Mouse (Mus musculus) stomach, embryonic 16.5 days (tissue): ENCODE measurements around the gene Mrps16. TPM values are rescaled to one million over a fixed set of nuclear protein-coding genes. Genes with fewer than 3 reads are reported as not detected.

Experiments
- ATAC-seq: fragments of 200-750 bp; cut with Nextera tagmentation; 2 replicates; pipeline ENCODE4 v1.8.0; 2017; ENCODE audit warnings: moderate number of reproducible peaks, moderate TSS enrichment; ENCODE audit not compliant: insufficient read depth, low FRiP score
- H3K27ac ChIP-seq: fragments of 300-500 bp; sonication (generic); 2 replicates; pipeline ENCODE4 v1.5.1; 2014; ENCODE audit warnings: low read length
- H3K27me3 ChIP-seq: fragments of 300-500 bp; sonication (generic); 2 replicates; pipeline ENCODE4 v1.6.1; 2014; ENCODE audit warnings: low read length, control low read depth, mixed read lengths; ENCODE audit not compliant: control insufficient read depth, insufficient read depth
- H3K36me3 ChIP-seq: fragments of 300-500 bp; sonication (generic); 2 replicates; pipeline ENCODE4 v1.6.1; 2014; ENCODE audit warnings: low read length; ENCODE audit not compliant: control insufficient read depth, insufficient read depth
- H3K4me1 ChIP-seq: fragments of 300-500 bp; sonication (generic); 2 replicates; pipeline ENCODE4 v1.6.1; 2014; ENCODE audit warnings: low read length, control low read depth, mixed read lengths; ENCODE audit not compliant: control insufficient read depth, insufficient read depth
- H3K4me2 ChIP-seq: fragments of 300-500 bp; sonication (generic); 2 replicates; pipeline ENCODE4 v1.6.1; 2014; ENCODE audit warnings: low read depth, low read length, mixed read lengths
- H3K4me3 ChIP-seq: fragments of 300-500 bp; sonication (generic); replicated peaks from 2 replicates; pipeline ENCODE4 v1.5.1; 2014; ENCODE audit warnings: mild to moderate bottlenecking, low read length
- H3K9ac ChIP-seq: fragments of 300-500 bp; sonication (generic); 2 replicates; pipeline ENCODE4 v1.6.1; 2014; ENCODE audit warnings: low read length
- H3K9me3 ChIP-seq: fragments of 300-500 bp; sonication (generic); replicated peaks from 2 replicates; pipeline ENCODE4 v1.6.1; 2016; ENCODE audit warnings: low read length, control low read depth; ENCODE audit not compliant: control insufficient read depth
- WGBS: fragments of 180-500 bp; shearing (Covaris S2); extraction: QIAGEN DNeasy Blood & Tissue Kit; methylation state at CpG from one replicate; pipeline ENCODE4 v1.1.7; 2014; 5-methylcytosine and 5-hydroxymethylcytosine counted together
- polyA plus RNA-seq: library from polyadenylated mRNA; unstranded; fragments of >200 nt; fragmentation: Nextera tagmentation; extraction: Ambion mirVana; gene quantifications from 2 replicates; pipeline ENCODE4 v1.2.1, GENCODE M21; 2015

Mrps16 gene
- polyA plus RNA-seq, 1 experiment from 2014 or later = 85.7 TPM

DNA sequence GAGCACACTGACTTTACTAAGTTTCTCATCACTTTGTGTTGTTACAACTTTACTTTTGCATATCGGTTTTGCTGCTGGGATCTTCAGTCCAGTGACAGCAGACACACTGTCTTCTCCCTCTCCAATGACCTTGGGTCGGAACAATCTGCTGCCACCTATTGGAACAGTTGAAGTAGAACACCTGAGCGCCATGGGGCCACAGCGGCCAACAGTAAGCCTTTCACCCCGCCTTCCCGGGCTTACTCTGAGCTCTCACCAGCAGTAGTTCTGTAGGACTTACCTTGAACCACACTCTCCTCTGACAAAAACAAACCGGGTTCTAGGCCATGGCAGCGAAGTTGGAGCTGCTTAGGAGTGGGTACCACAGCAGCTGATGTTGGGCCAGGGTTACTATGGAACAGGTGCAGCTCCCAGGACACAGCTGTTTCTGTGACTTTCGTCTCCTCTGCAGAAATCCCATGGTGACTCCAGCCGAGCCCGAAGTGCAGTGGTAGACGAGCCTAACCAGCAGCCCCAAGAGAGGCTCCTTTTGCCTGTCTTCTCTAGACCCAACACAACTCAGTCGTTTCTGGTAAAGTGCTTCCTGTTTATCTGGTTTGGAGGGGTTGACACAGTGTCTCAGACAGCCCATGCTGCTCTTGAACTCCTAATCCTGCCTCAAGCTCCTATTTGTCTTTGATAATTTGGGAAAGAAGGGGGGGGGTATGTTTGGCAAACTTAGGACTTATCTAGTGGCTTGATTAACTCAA, 14.9 kb downstream of the Mrps16 start:
- H3K4me2 ChIP-seq = no peak overlapping the region
- no peak overlapping the region for H3K27ac ChIP-seq
- 37% methylated on average over 13 of the region's 13 CpGs for WGBS
- H3K36me3 ChIP-seq = peaks cover 4% of the 10 kb centered on the region; the same call in 1 of the 2 replicates
- H3K9ac ChIP-seq = no peak overlapping the region
- ATAC-seq = peak; percentile 82
- H3K9me3 ChIP-seq = no peaks in the 10 kb centered on the region
- H3K4me1 ChIP-seq = no peaks in the 10 kb centered on the region
- no peaks in the 10 kb centered on the region for H3K27me3 ChIP-seq
- no peak overlapping the region for H3K4me3 ChIP-seq

DNA sequence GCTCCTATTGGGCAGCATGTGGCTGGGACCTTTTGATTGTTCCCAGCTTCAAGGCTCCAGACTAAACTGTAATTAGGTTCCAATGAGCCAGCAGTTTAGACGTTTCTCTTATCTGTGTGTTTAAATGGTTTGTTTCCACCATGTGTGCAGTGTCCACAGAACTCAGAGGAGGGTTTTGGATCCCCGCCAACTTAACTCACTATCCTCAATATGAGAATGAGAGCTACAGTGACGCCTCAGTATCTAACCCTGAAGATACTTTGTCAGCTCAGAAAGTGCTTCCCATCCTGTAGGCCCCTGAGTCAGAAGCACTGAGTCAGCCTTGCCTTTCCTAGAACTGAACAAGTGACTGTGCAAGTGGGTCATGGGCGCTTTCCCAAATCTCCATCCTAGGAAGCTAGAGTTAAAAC, 16.3 kb downstream of the Mrps16 start:
- Histone ChIP-seq H3K4me1 (no peaks in the 10 kb centered on the region), H3K9me3 (no peaks in the 10 kb centered on the region), H3K9ac (no peak overlapping the region), H3K27me3 (no peaks in the 10 kb centered on the region), H3K4me3 (no peak overlapping the region), H3K36me3 (no peaks in the 10 kb centered on the region), H3K4me2 (no peak overlapping the region), H3K27ac (no peak overlapping the region)
- WGBS = 53% methylated on average over 4 of the region's 4 CpGs
- no peak for ATAC-seq

DNA sequence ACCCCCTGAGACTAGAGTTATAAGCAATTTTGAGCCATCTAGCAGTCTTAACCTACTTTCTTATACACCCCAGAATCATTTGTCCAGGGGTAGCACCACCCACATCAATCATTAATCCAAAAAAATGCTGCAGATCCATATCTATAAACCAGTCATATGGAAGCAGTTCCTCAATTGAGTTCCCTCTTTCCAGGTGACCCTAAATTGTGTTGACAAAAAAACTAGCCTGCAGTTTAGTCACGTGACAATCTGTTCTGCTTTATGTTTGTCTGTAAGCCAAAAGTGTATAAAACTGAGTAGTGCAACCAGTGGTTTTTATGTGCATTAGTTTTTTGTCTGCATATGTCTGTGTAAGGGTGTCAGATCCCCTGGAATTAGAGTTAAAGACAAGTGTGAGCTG, 21.6 kb downstream of the Mrps16 start:
- ATAC-seq = no peak
- 88% methylated on average over 1 of the region's 1 CpGs for WGBS
- Histone ChIP-seq H3K36me3 (peaks cover 7% of the 10 kb centered on the region; the same call in 1 of the 2 replicates), H3K27ac (no peak overlapping the region), H3K27me3 (no peaks in the 10 kb centered on the region), H3K4me2 (no peak overlapping the region), H3K4me1 (no peaks in the 10 kb centered on the region), H3K9ac (no peak overlapping the region), H3K9me3 (no peaks in the 10 kb centered on the region), H3K4me3 (no peak overlapping the region)

DNA sequence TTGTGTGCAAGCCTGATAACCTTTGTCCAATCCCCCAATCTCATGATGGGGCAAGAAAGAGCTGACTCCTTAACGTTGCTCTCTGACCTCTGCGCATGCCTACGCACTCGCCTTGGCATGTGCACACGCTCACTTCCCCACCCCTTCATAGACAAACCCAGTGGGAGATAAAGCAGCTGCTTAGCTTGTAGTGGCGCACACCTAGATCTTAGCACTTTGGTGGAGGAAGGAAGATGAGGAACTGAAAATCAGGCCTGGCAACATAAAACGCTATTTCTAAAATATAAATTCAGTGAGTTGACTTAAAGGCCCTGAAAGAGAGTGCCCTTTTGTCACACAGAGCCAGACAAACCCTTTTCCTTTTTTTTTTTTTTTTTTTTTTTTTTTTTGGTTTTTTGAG, 22.6 kb downstream of the Mrps16 start:
- H3K4me1 ChIP-seq = no peaks in the 10 kb centered on the region
- H3K4me2 ChIP-seq = no peak overlapping the region
- no peak overlapping the region for H3K27ac ChIP-seq
- H3K9me3 ChIP-seq = no peaks in the 10 kb centered on the region
- ATAC-seq = no peak
- H3K27me3 ChIP-seq = no peaks in the 10 kb centered on the region
- no peak overlapping the region for H3K9ac ChIP-seq
- peaks cover 7% of the 10 kb centered on the region; the same call in 1 of the 2 replicates for H3K36me3 ChIP-seq
- no peak overlapping the region for H3K4me3 ChIP-seq
- WGBS = 76% methylated on average over 7 of the region's 7 CpGs

DNA sequence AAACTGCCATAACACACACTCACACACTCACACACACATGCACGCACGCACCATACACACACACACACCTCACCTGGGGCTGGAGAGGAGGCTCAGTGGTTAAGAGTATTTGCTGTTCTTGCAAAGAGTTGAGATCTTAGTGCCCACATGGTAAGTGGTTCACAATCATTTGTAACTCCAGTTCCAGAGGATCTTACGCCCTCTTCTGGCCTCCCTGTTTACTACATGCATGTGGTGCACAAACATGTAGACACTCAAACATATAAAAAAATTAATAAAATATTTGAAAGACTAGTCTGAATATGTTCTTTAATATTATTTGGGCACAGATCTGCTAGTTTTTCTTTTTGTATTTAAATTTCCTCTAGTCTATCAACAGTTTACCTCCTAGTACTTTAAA, 25.2 kb downstream of the Mrps16 start:
- no peak overlapping the region for H3K4me3 ChIP-seq
- no peak overlapping the region for H3K4me2 ChIP-seq
- H3K27ac ChIP-seq = no peak overlapping the region
- H3K27me3 ChIP-seq = no peaks in the 10 kb centered on the region
- no peak for ATAC-seq
- WGBS = 97% methylated on average over 3 of the region's 3 CpGs
- no peaks in the 10 kb centered on the region for H3K4me1 ChIP-seq
- no peaks in the 10 kb centered on the region for H3K9me3 ChIP-seq
- H3K36me3 ChIP-seq = peaks cover 12% of the 10 kb centered on the region; the same call in 1 of the 2 replicates
- H3K9ac ChIP-seq = no peak overlapping the region

DNA sequence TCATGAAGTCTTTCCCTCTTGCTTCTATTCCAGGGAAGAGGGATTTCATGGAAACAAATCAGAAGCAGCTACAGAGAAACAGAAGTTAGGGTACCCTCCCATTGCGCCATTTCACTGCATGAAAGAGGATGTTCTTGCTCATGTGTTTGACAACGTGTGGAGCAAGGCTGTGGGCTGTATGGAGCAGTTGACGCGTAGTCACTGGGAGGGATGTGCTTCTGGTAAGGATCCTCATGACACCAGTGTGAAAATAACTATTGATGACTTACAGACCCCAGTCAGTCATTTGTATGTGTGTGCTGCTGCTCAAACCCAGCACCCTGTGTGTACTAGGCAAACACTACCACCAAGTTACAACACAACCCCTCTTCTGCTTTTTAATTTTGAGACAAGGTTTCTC, 30.2 kb downstream of the Mrps16 start:
- H3K4me1 ChIP-seq = no peaks in the 10 kb centered on the region
- WGBS = 88% methylated on average over 4 of the region's 4 CpGs
- no peaks in the 10 kb centered on the region for H3K27me3 ChIP-seq
- peaks cover 22% of the 10 kb centered on the region; the same call in 1 of the 2 replicates for H3K36me3 ChIP-seq
- H3K4me2 ChIP-seq = no peak overlapping the region
- H3K4me3 ChIP-seq = no peak overlapping the region
- no peak overlapping the region for H3K9ac ChIP-seq
- no peaks in the 10 kb centered on the region for H3K9me3 ChIP-seq
- ATAC-seq = no peak
- H3K27ac ChIP-seq = no peak overlapping the region

DNA sequence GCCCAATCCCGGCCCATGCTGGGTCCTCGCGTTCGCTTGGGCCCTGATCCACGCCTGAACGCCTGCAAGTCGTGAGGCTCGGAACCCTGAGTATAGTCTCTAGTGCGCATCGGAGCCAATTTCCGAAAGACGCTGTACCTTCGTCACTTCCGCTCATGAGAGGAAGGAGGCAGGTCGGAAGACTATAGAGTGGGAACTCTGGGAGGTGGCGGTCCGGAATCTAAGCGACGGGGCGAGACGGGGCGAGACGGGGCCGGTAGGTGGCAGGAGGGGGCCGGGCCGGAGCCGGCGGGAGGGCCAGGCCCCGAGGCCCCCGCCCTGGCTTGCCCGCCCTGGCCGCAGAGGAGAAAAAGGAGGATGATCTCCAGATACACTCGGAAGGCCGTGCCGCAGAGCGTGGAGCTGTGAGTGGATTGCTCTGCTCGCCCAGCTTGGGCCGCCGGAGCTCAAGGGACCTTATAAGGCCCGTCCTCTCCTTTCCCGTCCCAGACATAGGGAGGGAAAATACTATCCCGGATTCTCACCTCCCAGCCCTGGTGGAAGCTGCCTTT, 45.4 kb downstream of the Mrps16 start, which contains the start of the genes Ecd and Fam149b:
Gene Ecd, minus strand, starts transcription at position 131 of the 551 bp plus-strand sequence.
Gene Fam149b, plus strand, starts transcription at position 172 of the 551 bp plus-strand sequence.
- no peaks in the 10 kb centered on the region for H3K27me3 ChIP-seq
- no peaks in the 10 kb centered on the region for H3K36me3 ChIP-seq
- H3K4me1 ChIP-seq = peaks cover 17% of the 10 kb centered on the region
- under 1% methylated on average over 42 of the region's 42 CpGs for WGBS
- peak within 1 kb of the TSS; percentile 97 for H3K9ac ChIP-seq
- H3K27ac ChIP-seq = peak within 1 kb of the TSS; percentile 94
- H3K9me3 ChIP-seq = no peaks in the 10 kb centered on the region
- peak within 1 kb of the TSS; percentile 91 for H3K4me2 ChIP-seq
- ATAC-seq = peak; percentile 97
- peak within 1 kb of the TSS; percentile 67 for H3K4me3 ChIP-seq

DNA sequence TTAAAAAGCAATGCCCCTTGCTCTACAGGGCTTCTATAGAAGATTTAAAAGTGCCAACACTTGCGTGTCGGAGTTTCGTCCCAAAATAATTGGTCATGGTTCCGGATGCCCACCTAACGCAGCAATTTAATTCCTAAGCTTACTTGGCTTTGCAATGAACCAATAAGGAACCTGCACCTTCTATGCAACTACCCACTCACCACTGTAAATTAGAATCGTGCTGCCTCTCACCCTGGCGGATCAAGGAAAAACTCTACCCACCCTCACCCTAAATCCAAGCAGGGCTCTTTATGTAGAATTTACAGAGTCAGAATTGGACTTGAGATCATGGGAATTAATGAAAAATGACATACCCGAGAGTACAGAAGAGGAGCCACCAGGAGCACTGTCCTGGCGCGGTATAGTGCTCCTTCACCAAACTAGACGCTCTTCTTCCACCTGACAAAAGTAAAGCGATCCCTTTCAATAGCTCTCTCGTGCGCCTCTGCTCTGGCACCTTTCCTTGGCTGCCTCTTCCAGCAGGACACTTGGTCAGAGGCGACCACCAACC, 45.9 kb downstream of the Mrps16 start:
- Histone ChIP-seq H3K9ac (peak overlapping the region; percentile 97), H3K4me1 (peaks cover 17% of the 10 kb centered on the region)
- peak; percentile 50; the same call in 1 of the 2 replicates for ATAC-seq

DNA sequence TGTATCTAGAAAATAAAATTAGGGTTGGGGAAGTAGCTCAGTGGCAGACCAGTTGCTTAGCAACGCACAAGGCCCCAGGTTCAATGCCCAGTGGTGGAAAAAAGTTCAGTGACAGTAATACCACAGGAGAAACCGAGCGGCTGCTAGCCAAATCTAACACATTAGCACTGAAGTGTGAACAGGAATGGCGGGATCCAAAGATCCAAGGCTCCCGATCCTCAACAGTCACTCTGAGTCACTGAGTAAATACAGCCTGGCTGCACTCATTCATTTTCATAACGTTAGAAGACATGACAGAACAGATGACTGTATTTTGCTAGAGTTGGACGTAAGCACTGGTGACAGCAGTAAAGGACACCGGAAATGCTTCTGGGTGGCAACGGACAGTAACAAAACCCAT, 47.5 kb downstream of the Mrps16 start:
- Histone ChIP-seq H3K9me3 (no peaks in the 10 kb centered on the region), H3K27ac (no peak overlapping the region), H3K27me3 (no peaks in the 10 kb centered on the region), H3K4me1 (peaks cover 17% of the 10 kb centered on the region), H3K4me2 (0 out of 2 replicates have a peak overlapping the region, but pooled peaks have one; percentile 79), H3K4me3 (no peak overlapping the region), H3K36me3 (no peaks in the 10 kb centered on the region), H3K9ac (no peak overlapping the region)
- no peak for ATAC-seq
- 77% methylated on average over 9 of the region's 9 CpGs for WGBS

More for the DNA sequence above, 45.9 kb downstream of the Mrps16 start:
- no peaks in the 10 kb centered on the region for H3K36me3 ChIP-seq
- H3K4me2 ChIP-seq = peak overlapping the region; percentile 79
- H3K4me3 ChIP-seq = peak overlapping the region; percentile 67
- H3K9me3 ChIP-seq = no peaks in the 10 kb centered on the region
- no peaks in the 10 kb centered on the region for H3K27me3 ChIP-seq
- WGBS = 4% methylated on average over 15 of the region's 15 CpGs
- peak overlapping the region; percentile 86 for H3K27ac ChIP-seq
